Mouse (Mus musculus): Measurements from ENCODE around the gene Gstt4.

GRCm38 (mm10) chr10:75772795-75773664 is 49.3 kb downstream of the Gstt4 start, which contains the start of gene Ddt:
- TF ChIP-seq CTCF (IDR thresholded peaks at IDR 0.05; ENCODE audit: insufficient read depth, low read length), result peak; percentile 27; the same call in 1 of the 2 replicates
- TF ChIP-seq POLR2A (IDR thresholded peaks at IDR 0.05; ENCODE audit: borderline replicate concordance, extremely low read depth, low read depth, low read length), result peak; percentile 85; the same call in 1 of the 2 replicates

All from lung, adult 2 months (tissue).